Mouse (Mus musculus): ENCODE data around the gene Cep57l1. TPM values are rescaled to one million over a fixed set of nuclear protein-coding genes. Genes with fewer than 3 reads are reported as not detected.

The Cep57l1 gene
- polyA plus RNA-seq, 1 experiment from 2014 or later: 24.7 TPM

DNA sequence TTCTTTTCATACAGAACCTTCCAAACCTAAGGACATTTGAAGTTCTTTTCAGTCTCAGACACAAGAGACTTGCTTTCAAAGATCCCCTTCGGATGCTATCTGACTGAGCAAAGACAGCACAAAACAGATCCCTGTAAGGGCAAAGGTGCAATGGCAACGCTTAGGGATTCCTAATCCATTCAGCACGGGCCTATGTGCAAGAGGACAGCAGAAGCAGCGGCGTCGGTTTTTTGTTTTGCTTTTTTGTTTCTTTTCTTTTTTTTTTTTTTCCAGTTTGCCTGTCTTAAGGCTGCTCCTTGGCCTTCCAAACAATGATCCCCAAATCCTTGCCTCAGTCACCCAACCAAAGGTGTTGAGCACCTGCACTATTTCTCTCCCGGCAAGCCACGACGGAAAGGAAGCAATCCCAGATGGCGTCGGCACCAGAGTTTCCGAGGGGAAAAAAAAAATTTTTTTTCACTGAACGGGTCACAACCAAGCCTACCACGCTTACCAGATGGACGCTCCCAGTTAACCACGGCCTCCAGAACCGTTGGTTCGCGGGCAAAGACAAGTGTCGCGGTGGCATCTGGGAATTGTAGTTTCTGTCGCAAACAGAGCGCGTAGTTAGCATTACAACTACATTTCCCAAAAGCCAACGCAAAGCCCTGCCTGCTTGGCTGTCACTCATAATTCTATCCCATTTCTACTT, 446 bp downstream of the Cep57l1 start:
- Histone ChIP-seq H3K27me3 (ENCODE audit: control insufficient read depth, insufficient read depth, low read length) (no peaks in the 10 kb centered on the region), H3K36me3 (ENCODE audit: control insufficient read depth, insufficient read depth, low read length) (no peaks in the 10 kb centered on the region), H3K9me3 (ENCODE audit: control insufficient read depth, low read length) (no peaks in the 10 kb centered on the region), H3K4me1 (ENCODE audit: control insufficient read depth, insufficient read depth, low read length) (peaks cover 11% of the 10 kb centered on the region; the same call in 1 of the 2 replicates), H3K4me2 (replicated peaks; ENCODE audit: low read depth, low read length) (peak overlapping the region; percentile 89), H3K4me3 (ENCODE audit: low read length) (peak overlapping the region; percentile 70), H3K27ac (ENCODE audit: low read depth, low read length) (peak overlapping the region; percentile 95; the same call in 1 of the 2 replicates), H3K9ac (ENCODE audit: low read depth, low read length) (peak overlapping the region; percentile 69)
- 4% methylated on average over 25 of the region's 25 CpGs for WGBS
- peak; percentile 71; the same call in 1 of the 2 replicates for ATAC-seq (ENCODE audit: low FRiP score, low TSS enrichment)

DNA sequence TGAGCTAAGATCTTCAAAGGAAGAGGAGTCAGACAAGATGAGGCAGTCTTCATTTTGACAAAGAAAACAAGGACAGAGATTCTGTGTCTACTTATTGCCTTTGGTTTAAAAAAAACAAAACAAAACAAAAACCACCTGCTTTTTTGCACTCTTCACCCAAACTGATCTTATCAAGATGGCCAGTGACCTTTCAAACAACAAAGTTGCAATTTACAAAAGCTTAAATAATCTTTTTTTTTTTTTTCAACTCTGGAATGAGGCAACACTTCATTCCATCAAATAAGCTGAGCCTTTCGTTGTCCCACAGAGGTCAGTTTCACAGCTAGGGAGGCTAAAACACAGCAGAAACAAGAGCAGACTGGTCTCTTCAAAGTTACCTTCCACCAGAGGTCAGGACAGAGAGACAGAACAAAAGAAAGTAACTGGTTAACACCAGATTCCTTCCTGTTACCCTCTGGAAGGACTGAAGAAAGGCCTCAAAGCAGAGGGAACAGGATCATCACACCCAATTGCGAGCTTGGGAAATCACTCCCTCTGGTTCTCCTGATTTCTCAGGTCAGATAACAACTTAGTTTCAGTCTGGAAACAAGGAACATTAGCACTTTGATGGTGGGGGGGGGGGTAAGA, 3.8 kb downstream of the Cep57l1 start:
- no peaks in the 10 kb centered on the region; the same call in 1 of the 2 replicates for H3K36me3 ChIP-seq (ENCODE audit: control insufficient read depth, insufficient read depth, low read length)
- no peaks in the 10 kb centered on the region for H3K27me3 ChIP-seq (ENCODE audit: control insufficient read depth, insufficient read depth, low read length)
- 62% methylated on average over 2 of the region's 2 CpGs for WGBS
- no peak overlapping the region for H3K27ac ChIP-seq (ENCODE audit: low read depth, low read length)
- no peak overlapping the region for H3K9ac ChIP-seq (ENCODE audit: low read depth, low read length)
- no peak overlapping the region for H3K4me3 ChIP-seq (ENCODE audit: low read length)
- no peak overlapping the region for H3K4me2 ChIP-seq (replicated peaks; ENCODE audit: low read depth, low read length)
- peaks cover 7% of the 10 kb centered on the region; the same call in 1 of the 2 replicates for H3K9me3 ChIP-seq (ENCODE audit: control insufficient read depth, low read length)
- no peaks in the 10 kb centered on the region for H3K4me1 ChIP-seq (ENCODE audit: control insufficient read depth, insufficient read depth, low read length)
- ATAC-seq (ENCODE audit: low FRiP score, low TSS enrichment): no peak

DNA sequence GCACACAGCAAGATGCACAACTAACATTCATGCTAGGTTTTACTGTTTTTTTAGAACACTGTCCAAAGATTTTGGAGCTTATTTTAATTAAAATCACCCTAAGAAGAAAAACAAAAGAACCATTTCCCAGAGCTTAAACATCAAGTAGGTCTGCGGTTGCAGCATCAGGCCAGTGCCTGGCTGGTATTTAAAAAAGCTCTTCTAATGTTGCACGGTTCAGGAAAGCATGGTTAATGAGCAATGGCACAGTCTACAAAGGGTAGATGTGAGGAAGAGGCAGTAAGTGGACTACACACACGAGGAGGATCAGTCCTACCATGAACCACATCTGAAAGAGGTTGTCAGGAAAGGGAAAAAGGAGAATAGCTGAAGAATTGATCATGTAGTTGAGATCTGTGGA, 5.0 kb downstream of the Cep57l1 start:
- Histone ChIP-seq H3K36me3 (ENCODE audit: control insufficient read depth, insufficient read depth, low read length) (peaks cover 6% of the 10 kb centered on the region), H3K9me3 (ENCODE audit: control insufficient read depth, low read length) (peaks cover 7% of the 10 kb centered on the region; the same call in 1 of the 2 replicates), H3K27me3 (ENCODE audit: control insufficient read depth, insufficient read depth, low read length) (no peaks in the 10 kb centered on the region), H3K4me2 (replicated peaks; ENCODE audit: low read depth, low read length) (no peak overlapping the region), H3K4me3 (ENCODE audit: low read length) (no peak overlapping the region), H3K9ac (ENCODE audit: low read depth, low read length) (no peak overlapping the region), H3K27ac (ENCODE audit: low read depth, low read length) (no peak overlapping the region), H3K4me1 (ENCODE audit: control insufficient read depth, insufficient read depth, low read length) (no peaks in the 10 kb centered on the region)
- 68% methylated on average over 3 of the region's 3 CpGs for WGBS
- no peak for ATAC-seq (ENCODE audit: low FRiP score, low TSS enrichment)

DNA sequence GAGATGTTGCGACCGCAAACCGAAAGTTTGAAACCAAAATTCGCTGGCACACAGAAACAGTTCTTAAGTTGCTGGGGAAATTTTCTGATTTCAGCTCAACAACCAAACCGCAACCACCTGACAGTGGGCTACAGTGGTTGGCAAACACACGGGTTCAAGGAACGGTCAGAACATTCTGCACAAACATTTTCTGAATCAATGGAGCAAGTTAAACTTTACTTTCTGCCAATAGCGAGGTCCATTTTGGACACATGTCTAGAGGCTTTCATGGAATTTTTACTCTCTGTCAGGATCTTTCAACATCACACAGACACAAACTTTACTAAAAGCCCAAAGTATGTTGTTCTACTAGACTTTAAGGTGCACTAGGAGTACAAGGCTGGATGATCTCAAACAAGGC, 6.2 kb downstream of the Cep57l1 start:
- H3K36me3 ChIP-seq (ENCODE audit: control insufficient read depth, insufficient read depth, low read length): peaks cover 9% of the 10 kb centered on the region

DNA sequence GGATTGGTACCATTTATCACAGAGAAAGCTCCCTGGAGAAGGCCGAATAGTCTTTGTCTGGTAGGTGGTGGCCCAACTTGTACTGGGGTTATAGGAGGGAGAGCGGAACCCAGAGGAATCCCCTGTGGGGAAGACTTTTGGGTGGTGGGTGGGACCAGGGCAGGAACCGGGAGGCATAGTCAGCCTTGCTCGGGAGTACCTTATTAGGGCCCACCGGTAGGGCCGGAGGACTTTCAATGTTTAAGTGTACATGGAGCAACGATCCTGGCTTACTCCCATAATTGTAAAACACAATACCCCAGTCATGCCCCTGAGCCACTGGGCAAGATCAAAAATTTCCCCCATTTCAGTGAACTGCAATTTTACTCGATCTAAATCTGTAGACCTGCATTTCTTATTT, 12.4 kb downstream of the Cep57l1 start:
- Histone ChIP-seq H3K4me3 (ENCODE audit: low read length) (no peak overlapping the region), H3K4me2 (replicated peaks; ENCODE audit: low read depth, low read length) (no peak overlapping the region), H3K36me3 (ENCODE audit: control insufficient read depth, insufficient read depth, low read length) (peaks cover 20% of the 10 kb centered on the region), H3K9ac (ENCODE audit: low read depth, low read length) (no peak overlapping the region), H3K27ac (ENCODE audit: low read depth, low read length) (no peak overlapping the region), H3K4me1 (ENCODE audit: control insufficient read depth, insufficient read depth, low read length) (no peaks in the 10 kb centered on the region), H3K9me3 (ENCODE audit: control insufficient read depth, low read length) (peaks cover 8% of the 10 kb centered on the region; the same call in 1 of the 2 replicates), H3K27me3 (ENCODE audit: control insufficient read depth, insufficient read depth, low read length) (no peaks in the 10 kb centered on the region)
- WGBS: 97% methylated on average over 8 of the region's 8 CpGs
- ATAC-seq (ENCODE audit: low FRiP score, low TSS enrichment): no peak

More for the DNA sequence above, 6.2 kb downstream of the Cep57l1 start:
- ATAC-seq (ENCODE audit: low FRiP score, low TSS enrichment): no peak
- no peak overlapping the region for H3K9ac ChIP-seq (ENCODE audit: low read depth, low read length)
- H3K27ac ChIP-seq (ENCODE audit: low read depth, low read length): no peak overlapping the region
- H3K4me2 ChIP-seq (replicated peaks; ENCODE audit: low read depth, low read length): no peak overlapping the region
- H3K4me1 ChIP-seq (ENCODE audit: control insufficient read depth, insufficient read depth, low read length): no peaks in the 10 kb centered on the region
- H3K9me3 ChIP-seq (ENCODE audit: control insufficient read depth, low read length): peaks cover 7% of the 10 kb centered on the region; the same call in 1 of the 2 replicates
- H3K4me3 ChIP-seq (ENCODE audit: low read length): no peak overlapping the region
- no peaks in the 10 kb centered on the region for H3K27me3 ChIP-seq (ENCODE audit: control insufficient read depth, insufficient read depth, low read length)
- WGBS: 97% methylated on average over 8 of the region's 8 CpGs

DNA sequence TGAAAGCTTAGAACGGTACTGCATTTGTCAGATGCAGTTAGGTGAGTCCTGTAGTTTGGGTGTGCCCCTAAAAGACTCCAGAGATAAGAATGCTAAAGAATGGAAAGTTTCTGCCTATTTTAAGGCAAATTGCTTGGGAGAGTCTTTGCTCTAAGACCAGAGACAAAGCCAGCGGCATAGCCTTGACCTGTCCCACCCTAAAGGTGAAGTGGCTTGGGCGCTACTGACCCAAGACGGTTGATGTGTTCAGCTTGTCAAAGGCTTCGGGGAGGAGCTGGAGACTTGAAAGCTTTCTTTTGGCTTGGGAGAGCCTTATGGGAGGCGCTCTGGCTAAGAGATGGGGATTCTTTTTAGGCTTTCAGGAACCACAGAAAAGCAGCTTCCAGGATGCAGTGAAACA, 17.3 kb downstream of the Cep57l1 start:
- Histone ChIP-seq H3K4me3 (ENCODE audit: low read length) (no peak overlapping the region), H3K4me1 (ENCODE audit: control insufficient read depth, insufficient read depth, low read length) (no peaks in the 10 kb centered on the region), H3K9me3 (ENCODE audit: control insufficient read depth, low read length) (peaks cover 13% of the 10 kb centered on the region), H3K4me2 (replicated peaks; ENCODE audit: low read depth, low read length) (no peak overlapping the region), H3K36me3 (ENCODE audit: control insufficient read depth, insufficient read depth, low read length) (peaks cover 3% of the 10 kb centered on the region; the same call in 1 of the 2 replicates), H3K27me3 (ENCODE audit: control insufficient read depth, insufficient read depth, low read length) (no peaks in the 10 kb centered on the region), H3K9ac (ENCODE audit: low read depth, low read length) (no peak overlapping the region), H3K27ac (ENCODE audit: low read depth, low read length) (no peak overlapping the region)
- WGBS: 83% methylated on average over 6 of the region's 6 CpGs
- ATAC-seq (ENCODE audit: low FRiP score, low TSS enrichment): no peak

DNA sequence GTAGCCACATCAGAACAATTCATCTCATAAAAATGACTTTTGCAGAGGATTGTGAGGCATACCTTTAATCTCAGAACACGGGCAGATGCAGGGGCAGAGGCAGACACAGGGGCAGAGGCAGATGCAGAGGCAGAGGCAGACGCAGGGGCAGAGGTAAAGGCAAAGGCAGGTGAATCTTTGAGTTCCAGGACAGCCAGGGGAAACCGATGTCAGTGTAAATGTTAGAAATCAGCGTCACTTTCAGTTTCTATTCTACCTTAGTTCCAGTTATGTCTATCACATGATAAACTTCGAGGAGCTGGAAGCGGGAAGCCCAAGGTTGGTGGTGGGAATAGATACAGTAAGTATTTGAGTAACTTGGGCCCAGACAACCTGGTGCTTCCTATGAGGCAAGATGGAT, 42.4 kb downstream of the Cep57l1 start:
- WGBS: 91% methylated on average over 6 of the region's 6 CpGs
- Histone ChIP-seq H3K9me3 (ENCODE audit: control insufficient read depth, low read length) (no peaks in the 10 kb centered on the region), H3K4me2 (replicated peaks; ENCODE audit: low read depth, low read length) (no peak overlapping the region), H3K27ac (ENCODE audit: low read depth, low read length) (no peak overlapping the region), H3K4me1 (ENCODE audit: control insufficient read depth, insufficient read depth, low read length) (no peaks in the 10 kb centered on the region), H3K4me3 (ENCODE audit: low read length) (no peak overlapping the region), H3K27me3 (ENCODE audit: control insufficient read depth, insufficient read depth, low read length) (no peaks in the 10 kb centered on the region), H3K9ac (ENCODE audit: low read depth, low read length) (no peak overlapping the region), H3K36me3 (ENCODE audit: control insufficient read depth, insufficient read depth, low read length) (no peaks in the 10 kb centered on the region)
- ATAC-seq (ENCODE audit: low FRiP score, low TSS enrichment): no peak

DNA sequence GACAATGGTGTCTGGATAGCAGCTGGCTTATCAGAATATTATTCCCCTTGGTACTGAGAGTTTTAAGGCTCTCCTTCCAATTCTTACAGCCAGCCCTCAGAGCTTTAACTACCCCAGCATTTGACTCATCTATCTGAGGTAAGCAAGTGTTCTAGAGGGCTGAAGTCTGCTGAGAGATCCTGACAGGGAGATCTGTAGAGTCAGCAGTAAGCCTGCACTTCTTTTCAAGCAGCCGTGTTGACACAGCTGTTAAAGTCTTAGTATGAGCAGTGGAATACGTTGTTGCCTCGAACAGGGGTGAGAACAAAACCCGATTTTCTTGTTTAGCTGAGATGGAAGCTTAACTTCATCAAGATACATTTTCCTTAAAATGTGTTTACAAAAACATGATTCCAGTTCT, 43.4 kb downstream of the Cep57l1 start:
- no peak overlapping the region for H3K9ac ChIP-seq (ENCODE audit: low read depth, low read length)
- H3K4me2 ChIP-seq (replicated peaks; ENCODE audit: low read depth, low read length): no peak overlapping the region
- no peak overlapping the region for H3K27ac ChIP-seq (ENCODE audit: low read depth, low read length)
- H3K36me3 ChIP-seq (ENCODE audit: control insufficient read depth, insufficient read depth, low read length): no peaks in the 10 kb centered on the region
- H3K9me3 ChIP-seq (ENCODE audit: control insufficient read depth, low read length): no peaks in the 10 kb centered on the region
- H3K4me1 ChIP-seq (ENCODE audit: control insufficient read depth, insufficient read depth, low read length): no peaks in the 10 kb centered on the region
- no peaks in the 10 kb centered on the region for H3K27me3 ChIP-seq (ENCODE audit: control insufficient read depth, insufficient read depth, low read length)
- no peak overlapping the region for H3K4me3 ChIP-seq (ENCODE audit: low read length)
- 44% methylated on average over 4 of the region's 4 CpGs for WGBS
- no peak for ATAC-seq (ENCODE audit: low FRiP score, low TSS enrichment)

DNA sequence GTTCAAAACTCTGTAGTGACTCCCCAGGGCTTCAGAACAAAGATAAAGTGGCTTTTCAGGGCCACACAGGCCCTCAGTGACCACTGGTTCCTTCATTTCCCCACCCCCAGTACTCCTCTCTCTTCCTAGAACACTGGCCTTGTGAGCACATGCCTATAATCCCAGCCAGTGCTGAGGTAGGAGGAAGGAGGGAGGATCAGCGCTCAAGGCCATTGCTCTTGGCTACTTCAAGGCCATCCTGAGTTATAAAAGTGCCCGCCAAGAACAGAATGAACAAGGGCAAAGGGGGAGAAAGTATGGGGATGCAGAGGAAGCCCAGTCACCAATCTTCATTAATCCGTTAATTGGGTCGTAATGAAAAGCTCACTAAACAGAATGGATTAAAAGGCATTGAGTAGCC, 44.1 kb downstream of the Cep57l1 start:
- Histone ChIP-seq H3K27ac (ENCODE audit: low read depth, low read length) (no peak overlapping the region), H3K4me2 (replicated peaks; ENCODE audit: low read depth, low read length) (no peak overlapping the region), H3K9ac (ENCODE audit: low read depth, low read length) (no peak overlapping the region), H3K4me3 (ENCODE audit: low read length) (no peak overlapping the region), H3K36me3 (ENCODE audit: control insufficient read depth, insufficient read depth, low read length) (no peaks in the 10 kb centered on the region), H3K9me3 (ENCODE audit: control insufficient read depth, low read length) (no peaks in the 10 kb centered on the region), H3K4me1 (ENCODE audit: control insufficient read depth, insufficient read depth, low read length) (no peaks in the 10 kb centered on the region), H3K27me3 (ENCODE audit: control insufficient read depth, insufficient read depth, low read length) (no peaks in the 10 kb centered on the region)
- ATAC-seq (ENCODE audit: low FRiP score, low TSS enrichment): no peak
- WGBS: 87% methylated on average over 4 of the region's 4 CpGs

All from kidney, embryonic 14.5 days (tissue).